10 mouse cellular contexts compared by ENCODE assay signal in the genomic region with DNA sequence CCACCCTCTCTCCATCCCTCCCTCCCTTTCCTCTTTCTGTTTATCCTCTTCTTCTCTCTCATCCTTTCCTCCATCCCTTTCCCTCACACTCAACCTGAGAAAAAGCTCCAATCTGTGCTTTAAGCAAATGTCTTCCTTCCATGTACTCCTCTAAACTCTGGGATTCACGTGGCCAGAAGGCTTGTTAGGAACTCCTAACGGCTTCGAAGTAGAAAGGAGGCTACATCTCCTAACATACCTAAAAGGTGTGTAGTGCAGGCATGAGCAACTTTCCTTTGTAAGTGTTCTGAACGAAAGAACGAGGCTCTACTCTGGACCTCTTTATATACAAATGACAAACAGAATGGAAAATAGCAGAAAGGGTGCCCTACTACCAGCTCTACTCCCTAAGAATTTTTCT. TPM values are rescaled to one million over a fixed set of nuclear protein-coding genes. Genes with fewer than 3 reads are reported as not detected.
A peak's percentile ranks its signal among the peaks of the same experiment; 100 is the strongest.
DNase-seq lines count a peak whose midpoint lies in the region; ATAC-seq and TF ChIP-seq lines count a peak whose summit lies in the region.
"Had no signal": no experiment of that assay in that cellular context is flagged by ENCODE, and none has a peak within 500 bp of the region (broad histone marks: within the 10 kb centered on the region; RNA-seq: fewer than 3 reads in every experiment).

No protein-coding gene starts in this region.

- no peak for TF ChIP-seq EP300 in lung, postnatal 0 days (IDR thresholded peaks at IDR 0.05)

- peak overlapping the region; percentile 93 for H3K4me3 ChIP-seq in heart, embryonic 10.5 days
- H3K4me3 ChIP-seq in lung, postnatal 0 days (ENCODE audit: low read depth, low read length): no peak overlapping the region
- peak overlapping the region; percentile 28 for H3K4me3 ChIP-seq in limb, embryonic 12.5 days (replicated peaks)
- peak overlapping the region; percentile 67 for H3K4me3 ChIP-seq in stomach, embryonic 16.5 days (replicated peaks; ENCODE audit: low read length)

- 0 out of 2 replicates have a peak overlapping the region, but pooled peaks have one; percentile 58 for H3K4me2 ChIP-seq in lung, postnatal 0 days (replicated peaks; ENCODE audit: low read depth, low read length)
- H3K4me2 ChIP-seq in limb, embryonic 12.5 days: peak overlapping the region; percentile 52
- peak overlapping the region; percentile 81 for H3K4me2 ChIP-seq in stomach, embryonic 16.5 days (ENCODE audit: low read depth, low read length)

- no peak for DNase-seq in heart, embryonic 10.5 days (ENCODE audit: low spot score)
- no peak for DNase-seq in heart, postnatal 14 days
- no peak for DNase-seq in lung, postnatal 0 days (ENCODE audit: low spot score)
- DNase-seq in lung, postnatal 14 days: no peak
- DNase-seq in adrenal gland, postnatal 14 days: no peak
- DNase-seq in left cerebral cortex, postnatal 4 days: no peak
- DNase-seq: cerebellum, postnatal 25 days had no signal

- no peaks in the 10 kb centered on the region for H3K9me3 ChIP-seq in heart, embryonic 10.5 days
- no peaks in the 10 kb centered on the region for H3K9me3 ChIP-seq in lung, postnatal 0 days (ENCODE audit: low read length)
- H3K9me3 ChIP-seq in limb, embryonic 12.5 days: no peaks in the 10 kb centered on the region
- no peaks in the 10 kb centered on the region for H3K9me3 ChIP-seq in stomach, embryonic 16.5 days (replicated peaks; ENCODE audit: control insufficient read depth, low read length)

- peaks cover 9% of the 10 kb centered on the region for H3K27me3 ChIP-seq in heart, embryonic 10.5 days (ENCODE audit: insufficient read depth, poor library complexity, severe bottlenecking)
- peaks cover 25% of the 10 kb centered on the region for H3K27me3 ChIP-seq in lung, postnatal 0 days (replicated peaks; ENCODE audit: insufficient read depth, low read length)
- H3K27me3 ChIP-seq in limb, embryonic 12.5 days: peaks cover 83% of the 10 kb centered on the region
- no peaks in the 10 kb centered on the region for H3K27me3 ChIP-seq in stomach, embryonic 16.5 days (ENCODE audit: control insufficient read depth, insufficient read depth, low read length)

- intact Hi-C loops in heart, postnatal 14 days (cut with DNase I): loop anchor here (10.0 kb wide), 2 partner anchors 558 to 1218 kb away; no protein-coding TSS in a partner anchor
- intact Hi-C loops in left cerebral cortex, postnatal 4 days (cut with DNase I): no loop called here

- H3K36me3 ChIP-seq in heart, embryonic 10.5 days: no peaks in the 10 kb centered on the region
- H3K36me3 ChIP-seq in lung, postnatal 0 days (ENCODE audit: insufficient read depth, low read length): no peaks in the 10 kb centered on the region
- no peaks in the 10 kb centered on the region for H3K36me3 ChIP-seq in limb, embryonic 12.5 days
- no peaks in the 10 kb centered on the region for H3K36me3 ChIP-seq in stomach, embryonic 16.5 days (ENCODE audit: control insufficient read depth, insufficient read depth, low read length)

- WGBS in heart, embryonic 10.5 days: 15% methylated on average over 5 of the region's 5 CpGs
- WGBS in lung, postnatal 0 days: 37% methylated on average over 5 of the region's 5 CpGs
- WGBS in limb, embryonic 12.5 days: 7% methylated on average over 5 of the region's 5 CpGs
- 34% methylated on average over 5 of the region's 5 CpGs for WGBS in stomach, embryonic 16.5 days

- no peak for TF ChIP-seq CTCF in lung, postnatal 0 days (IDR thresholded peaks at IDR 0.05)

- no peak for ATAC-seq in lung, postnatal 0 days
- ATAC-seq in limb, embryonic 12.5 days (ENCODE audit: insufficient number of reproducible peaks, insufficient read depth, low FRiP score, low TSS enrichment, low read depth): no peak
- ATAC-seq in stomach, embryonic 16.5 days (ENCODE audit: insufficient read depth, low FRiP score): no peak

- H3K4me1 ChIP-seq in heart, embryonic 10.5 days: peaks cover 38% of the 10 kb centered on the region
- no peaks in the 10 kb centered on the region for H3K4me1 ChIP-seq in lung, postnatal 0 days (ENCODE audit: insufficient read depth, low read depth, low read length)
- peaks cover 9% of the 10 kb centered on the region for H3K4me1 ChIP-seq in limb, embryonic 12.5 days (replicated peaks)
- peaks cover 12% of the 10 kb centered on the region for H3K4me1 ChIP-seq in stomach, embryonic 16.5 days (ENCODE audit: control insufficient read depth, insufficient read depth, low read length)

- no peak overlapping the region for H3K9ac ChIP-seq in lung, postnatal 0 days (replicated peaks; ENCODE audit: low read depth)
- 0 out of 2 replicates have a peak overlapping the region, but pooled peaks have one; percentile 18 for H3K9ac ChIP-seq in limb, embryonic 12.5 days (replicated peaks)
- peak overlapping the region; percentile 76 for H3K9ac ChIP-seq in stomach, embryonic 16.5 days (ENCODE audit: low read length)

- H3K27ac ChIP-seq in heart, embryonic 10.5 days: peak overlapping the region; percentile 99
- H3K27ac ChIP-seq in lung, postnatal 0 days (ENCODE audit: low read length): no peak overlapping the region
- H3K27ac ChIP-seq in limb, embryonic 12.5 days: no peak overlapping the region
- H3K27ac ChIP-seq in stomach, embryonic 16.5 days (ENCODE audit: low read length): peak overlapping the region; percentile 85

RNA-seq across cellular contexts. Expression of a gene that starts 7.1 kb away (rescaled TPM):
- 45.2 and 62.7 TPM in 2 replicates for polyA plus RNA-seq in heart, embryonic 10.5 days (2016; fragmentation: Nextera tagmentation; extraction: Ambion mirVana)
- 10 to 100 TPM; 19.9 to 21.3 TPM for total RNA-seq in heart, postnatal 14 days (2021)
- polyA plus RNA-seq in lung, postnatal 0 days (2015; fragmentation: Nextera tagmentation; extraction: Ambion mirVana): 12.0 and 16.2 TPM in 2 replicates
- polyA plus RNA-seq in limb, embryonic 12.5 days (2016; fragmentation: Nextera tagmentation; extraction: Ambion mirVana): 20.5 and 24.4 TPM in 2 replicates
- 42.8 and 43.3 TPM in 2 replicates for polyA plus RNA-seq in stomach, embryonic 16.5 days (2015; fragmentation: Nextera tagmentation; extraction: Ambion mirVana)
- total RNA-seq in adrenal gland, postnatal 14 days (2021): 150 and 159 TPM in 2 replicates
- total RNA-seq in left cerebral cortex, postnatal 4 days (2021): 100 to 1,000 TPM; 186 to 188 TPM
- total RNA-seq: megakaryocyte progenitor cell, adult 5-6 weeks had no signal

Comparison
In these comparisons a context has a peak if more than half of its experiments do, and no peak if none do; other contexts are left out.
1. H3K27ac ChIP-seq: peak in heart, embryonic 10.5 days (single experiment) and stomach, embryonic 16.5 days (single experiment); none in lung, postnatal 0 days (single experiment) and limb, embryonic 12.5 days (single experiment).
2. Peak in every context shown above with its lines, with median percentiles within 50 percentile points of each other: H3K4me2 ChIP-seq.